Mouse (Mus musculus) olfactory bulb, adult 2 months (tissue): Measurements from ENCODE around the gene Rpl37.

ENCODE experiments used
- CTCF ChIP-seq: fragments of 200-500 bp; IDR thresholded peaks from 2 replicates; pipeline ENCODE4 v1.5.1; 2012; ENCODE audit warnings: low read depth, mild to moderate bottlenecking, low read length, moderate library complexity; ENCODE audit not compliant: insufficient read depth
- POLR2A ChIP-seq: fragments of 200-500 bp; IDR thresholded peaks from 2 replicates; pipeline ENCODE4 v1.6.1; 2012; ENCODE audit warnings: mild to moderate bottlenecking, low read depth, low read length, moderate library complexity; ENCODE audit not compliant: insufficient read depth

DNA sequence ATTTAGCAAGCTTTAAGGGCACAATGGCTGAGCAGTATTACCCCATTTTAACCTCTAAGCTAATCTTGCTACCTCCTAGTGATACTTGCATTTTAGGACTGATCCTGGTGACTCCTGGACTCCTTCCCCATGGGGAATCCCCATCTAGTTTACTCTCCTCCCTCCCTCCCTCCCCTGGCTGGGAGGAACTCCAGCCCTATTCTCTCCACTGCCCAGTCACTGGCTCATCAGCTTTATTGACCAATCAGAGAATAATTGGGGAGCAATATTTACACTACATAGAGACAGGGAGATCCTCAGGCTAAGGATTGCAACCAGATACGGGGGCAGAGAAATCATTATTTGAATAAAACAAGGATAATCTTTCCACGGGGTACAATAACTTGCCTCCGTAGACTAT is 17.7 kb downstream of the Rpl37 start:
- TF ChIP-seq CTCF = no peak
- TF ChIP-seq POLR2A = no peak
